ENCODE assay signal across 11 mouse cellular contexts in the genomic region with DNA sequence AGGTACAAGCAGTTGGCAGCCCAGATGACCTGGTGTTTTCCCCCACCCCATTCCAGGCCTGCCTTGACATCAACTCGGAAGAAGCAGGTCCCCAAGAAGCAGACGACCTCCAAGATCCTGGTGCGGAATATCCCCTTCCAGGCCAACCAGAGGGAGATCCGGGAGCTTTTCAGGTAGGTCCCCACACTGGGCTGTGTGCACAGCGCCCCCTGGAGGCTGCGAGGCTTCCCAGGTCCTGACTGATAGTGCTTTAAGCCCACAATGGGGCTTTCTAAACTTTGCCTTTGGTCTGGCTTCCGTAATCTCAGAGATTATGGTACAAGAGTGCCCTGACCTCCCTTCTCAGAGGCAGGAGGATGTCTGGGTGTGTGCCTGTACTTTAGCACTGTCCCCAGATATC. TPM values are rescaled to one million over a fixed set of nuclear protein-coding genes. Genes with fewer than 3 reads are reported as not detected.
A peak's percentile ranks its signal among the peaks of the same experiment; 100 is the strongest.
DNase-seq lines count a peak whose midpoint lies in the region; TF ChIP-seq lines count a peak whose summit lies in the region.
"Had no signal": no experiment of that assay in that cellular context is flagged by ENCODE, and none has a peak within 500 bp of the region (broad histone marks: within the 10 kb centered on the region; RNA-seq: fewer than 3 reads in every experiment).

No protein-coding gene starts in this region.

- peak; percentile 40; the same call in 1 of the 2 replicates for TF ChIP-seq CTCF in cerebellum, adult 2 months (IDR thresholded peaks at IDR 0.05; ENCODE audit: borderline replicate concordance, insufficient read depth, low read depth, low read length)
- peak; percentile 36; the same call in 1 of the 2 replicates for TF ChIP-seq CTCF in lung, adult 2 months (IDR thresholded peaks at IDR 0.05; ENCODE audit: insufficient read depth, low read length)
- peak; percentile 52 for TF ChIP-seq CTCF in bone marrow macrophage, adult 2 months (IDR thresholded peaks at IDR 0.05; ENCODE audit: low read depth, low read length)

- DNase-seq in cerebellum, adult 2 months: no peak
- no peak for DNase-seq in cerebellum, adult 9-11 months
- DNase-seq in lung, adult 2 months: no peak
- no peak for DNase-seq in lung, adult 18-20 months
- DNase-seq in naive thymus-derived CD4-positive, alpha-beta T cell, adult 2 months (ENCODE audit: low read depth): peak; percentile 32
- no peak for DNase-seq in gastrocnemius, postnatal 36 days
- no peak for DNase-seq in urinary bladder, adult 18-20 months (ENCODE audit: low spot score in 2 of 2)

- H3K27ac ChIP-seq in cerebellum, adult 2 months (ENCODE audit: insufficient read depth, low read length): no peak overlapping the region
- H3K27ac ChIP-seq in bone marrow macrophage, adult 2 months (ENCODE audit: insufficient read depth, low read depth, low read length): no peak overlapping the region
- H3K27ac ChIP-seq: embryonic facial prominence, embryonic 12.5 days; hindbrain, embryonic 15.5 days had no signal

- H3K4me1 ChIP-seq in cerebellum, adult 2 months (ENCODE audit: control insufficient read depth, insufficient read depth, low read length): 0 out of 2 replicates have a peak, but pooled peaks cover 3% of the 10 kb centered on the region
- H3K4me1 ChIP-seq in lung, adult 2 months (ENCODE audit: control insufficient read depth, insufficient read depth, low read length): no peaks in the 10 kb centered on the region
- no peaks in the 10 kb centered on the region for H3K4me1 ChIP-seq in bone marrow macrophage, adult 2 months (ENCODE audit: control insufficient read depth, insufficient read depth, low read length)

- 62% methylated on average over 7 of the region's 7 CpGs for WGBS in cerebellum, adult 2 months
- WGBS in lung, adult 2 months: 62% methylated on average over 7 of the region's 7 CpGs

- TF ChIP-seq POLR2A in cerebellum, adult 2 months (IDR thresholded peaks at IDR 0.05; ENCODE audit: borderline replicate concordance, insufficient read depth, low read length): no peak
- no peak for TF ChIP-seq POLR2A in lung, adult 2 months (IDR thresholded peaks at IDR 0.05; ENCODE audit: borderline replicate concordance, extremely low read depth, low read depth, low read length)
- TF ChIP-seq POLR2A in bone marrow macrophage, adult 2 months (IDR thresholded peaks at IDR 0.05; ENCODE audit: borderline replicate concordance, low read depth, low read length): no peak

- H3K4me3 ChIP-seq in cerebellum, adult 2 months (replicated peaks; ENCODE audit: insufficient read depth, low read depth, low read length): no peak overlapping the region
- no peak overlapping the region for H3K4me3 ChIP-seq in lung, adult 2 months (replicated peaks; ENCODE audit: extremely low read depth, low read depth, low read length)
- H3K4me3 ChIP-seq in bone marrow macrophage, adult 2 months (ENCODE audit: insufficient read depth, low read length): no peak overlapping the region
- H3K4me3 ChIP-seq: embryonic facial prominence, embryonic 12.5 days; hindbrain, embryonic 15.5 days; megakaryocyte, embryonic 14.5 days had no signal

- intact Hi-C loops in gastrocnemius, postnatal 36 days (cut with DNase I): no loop called here

- no peaks in the 10 kb centered on the region for H3K27me3 ChIP-seq in cerebellum, adult 2 months (ENCODE audit: control insufficient read depth, insufficient read depth, low read length)
- H3K27me3 ChIP-seq: embryonic facial prominence, embryonic 12.5 days; hindbrain, embryonic 15.5 days; megakaryocyte, embryonic 14.5 days had no signal

RNA-seq across cellular contexts. Expression of a gene that starts 27.7 kb away (rescaled TPM):
- 13.8 and 15.3 TPM in 2 replicates for polyA plus RNA-seq in cerebellum, adult 2 months (2012; rRNA removed)
- 10.0 and 10.3 TPM in 2 replicates for polyA plus RNA-seq in lung, adult 2 months (2012; rRNA removed)
- 4.8 and 5.1 TPM in 2 replicates for polyA plus RNA-seq in bone marrow macrophage, adult 2 months (2012; ENCODE audit: insufficient read depth, insufficient read length, missing spikeins)
- 10 to 100 TPM; 18.4 to 20.8 TPM for total RNA-seq in gastrocnemius, postnatal 36 days (2021)
